Mouse (Mus musculus) brain, embryonic 18.5 days (tissue): ENCODE results near the gene Lin7a.
"Not testable (repeated sequence)": the region's sequence is repeated elsewhere in the genome, so short reads cannot be mapped to it uniquely, and the experiment has no call there.

Experiments used
- DNase-seq: peaks from one replicate; pipeline ENCODE4 v3.0.0-alpha.2; 2012; ENCODE audit warnings: low read depth, low spot score

The Lin7a gene

GRCm38 (mm10) chr10:107237076-107237475 lies 34.4 kb upstream of the Lin7a start:
- DNase-seq: no peak

GRCm38 (mm10) chr10:107237736-107238135 lies 33.8 kb upstream of the Lin7a start:
- DNase-seq: no peak

GRCm38 (mm10) chr10:107238151-107238860 lies 33.2 kb upstream of the Lin7a start:
- DNase-seq: no peak

DNA sequence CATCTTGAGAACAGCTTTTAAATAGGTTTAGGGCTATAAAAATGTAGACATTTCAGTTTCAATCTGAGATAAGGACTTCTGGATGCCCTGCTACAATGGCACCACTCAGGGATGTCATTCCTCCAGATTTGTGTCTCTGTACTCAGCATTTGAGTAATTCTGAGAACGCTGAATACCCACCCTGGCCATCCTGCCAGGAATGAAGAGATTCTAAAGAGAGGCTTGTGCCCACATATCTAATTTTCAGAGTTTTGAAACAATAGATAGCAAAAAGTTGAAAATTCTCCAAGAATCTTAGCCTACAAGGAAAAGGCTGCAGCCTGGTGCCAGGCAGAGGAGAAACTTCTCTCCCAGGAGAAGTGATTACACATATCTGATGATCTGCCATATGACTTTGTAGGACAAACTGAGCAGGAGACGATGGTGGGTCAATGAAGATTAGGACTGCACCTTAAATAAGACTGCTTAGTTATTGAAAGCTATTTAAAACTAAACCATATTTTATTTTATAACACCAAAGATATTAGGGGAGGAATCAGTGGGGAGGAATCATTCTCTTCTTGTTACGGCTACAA lies 32.5 kb upstream of the Lin7a start:
- no peak for DNase-seq

DNA sequence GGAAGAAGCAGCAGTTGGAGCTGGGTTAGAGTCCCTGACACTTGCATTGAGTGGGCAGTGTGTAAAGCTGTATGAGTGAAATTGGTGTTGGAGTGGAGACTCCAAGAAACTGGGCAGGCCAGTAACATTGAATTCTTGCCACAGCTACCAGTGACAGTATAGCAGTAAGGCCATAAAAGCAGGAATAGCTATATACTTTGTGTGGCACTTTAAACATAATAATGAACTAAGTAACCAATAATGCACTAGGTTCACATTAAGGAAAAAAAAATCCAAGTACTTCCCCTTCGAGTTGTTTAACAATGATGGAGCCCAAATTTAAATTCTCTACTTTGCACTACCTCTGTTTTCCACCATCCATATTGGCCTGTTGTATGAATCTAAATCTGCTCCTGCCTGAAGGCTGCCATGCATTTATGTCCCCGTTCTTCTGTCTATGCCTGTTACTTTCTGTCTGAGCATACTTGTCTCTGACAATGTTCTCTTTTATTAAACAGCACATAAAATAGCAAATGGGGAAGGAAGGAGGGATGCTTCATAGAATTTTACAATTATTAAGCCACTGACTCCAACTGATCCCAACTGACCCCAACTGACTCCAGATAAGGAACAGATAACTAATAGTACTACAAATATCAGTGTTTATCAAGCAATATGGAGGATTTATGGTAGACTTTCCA lies 31.7 kb upstream of the Lin7a start:
- DNase-seq: no peak

DNA sequence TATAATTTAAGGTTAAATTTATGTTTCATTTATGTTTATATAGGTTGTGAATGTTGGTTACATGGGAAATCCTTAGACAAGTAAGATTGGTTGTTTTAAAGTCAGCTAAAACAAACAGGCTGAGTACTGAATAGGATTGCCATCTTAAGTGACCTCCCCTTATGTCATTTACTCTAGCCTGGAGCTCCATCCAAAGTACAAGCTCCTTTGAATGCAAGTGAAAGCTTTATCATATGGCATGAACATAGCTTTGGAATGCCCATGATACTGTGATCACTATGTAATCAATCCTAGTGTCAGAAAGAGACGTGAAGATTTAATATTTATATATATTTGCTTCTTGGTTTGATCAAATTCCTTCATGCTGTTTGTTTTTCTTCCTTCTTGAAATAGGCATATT lies 31.0 kb upstream of the Lin7a start:
- no peak for DNase-seq

- no peak for DNase-seq
Observed at GRCm38 (mm10) chr10:107240986-107241385, 30.5 kb upstream of the Lin7a start.

DNA sequence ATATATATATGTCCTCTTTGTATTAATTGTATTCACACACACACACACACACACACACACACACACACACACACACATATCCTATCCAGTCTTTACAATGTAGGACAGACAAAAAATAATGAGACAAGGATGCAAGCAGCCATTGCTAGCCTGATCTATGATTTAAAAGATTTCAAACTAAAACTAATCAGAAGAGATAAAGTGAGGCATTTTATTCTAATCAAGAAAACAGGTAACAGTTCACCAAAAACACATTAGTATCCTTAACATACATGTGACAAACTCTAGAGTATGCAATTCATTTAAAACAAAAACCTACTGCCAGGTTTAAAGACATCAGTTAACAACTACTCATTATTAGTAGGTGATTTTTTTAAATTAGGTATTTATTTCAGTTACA lies 30.1 kb upstream of the Lin7a start:
- no peak for DNase-seq

GRCm38 (mm10) chr10:107241999-107242398 lies 29.5 kb upstream of the Lin7a start:
- not testable (repeated sequence) for DNase-seq

- DNase-seq: no peak
Observed at GRCm38 (mm10) chr10:107242696-107243400, 28.6 kb upstream of the Lin7a start.

DNA sequence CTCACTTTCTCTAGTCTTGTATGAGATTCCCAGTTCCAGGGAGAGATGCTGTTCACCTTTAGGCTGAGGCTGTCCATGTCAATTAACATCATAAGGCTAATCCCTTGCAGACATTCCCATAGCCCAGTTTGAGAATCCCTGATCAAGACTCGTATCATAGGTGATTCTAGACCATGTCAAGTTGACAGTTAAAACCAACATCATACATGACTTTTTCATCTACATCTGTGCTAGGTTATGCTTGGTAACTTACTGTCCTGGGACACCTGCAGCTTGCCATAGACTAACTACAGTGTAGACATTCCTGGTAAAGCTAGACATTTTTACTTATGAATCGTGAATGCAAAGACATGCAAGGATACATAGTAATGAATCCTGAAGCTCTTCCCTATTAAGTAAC lies 27.3 kb upstream of the Lin7a start:
- no peak for DNase-seq

GRCm38 (mm10) chr10:107244691-107245530 lies 26.6 kb upstream of the Lin7a start:
- DNase-seq: no peak

- DNase-seq: no peak
Observed at GRCm38 (mm10) chr10:107245531-107245840, 26.0 kb upstream of the Lin7a start.

DNA sequence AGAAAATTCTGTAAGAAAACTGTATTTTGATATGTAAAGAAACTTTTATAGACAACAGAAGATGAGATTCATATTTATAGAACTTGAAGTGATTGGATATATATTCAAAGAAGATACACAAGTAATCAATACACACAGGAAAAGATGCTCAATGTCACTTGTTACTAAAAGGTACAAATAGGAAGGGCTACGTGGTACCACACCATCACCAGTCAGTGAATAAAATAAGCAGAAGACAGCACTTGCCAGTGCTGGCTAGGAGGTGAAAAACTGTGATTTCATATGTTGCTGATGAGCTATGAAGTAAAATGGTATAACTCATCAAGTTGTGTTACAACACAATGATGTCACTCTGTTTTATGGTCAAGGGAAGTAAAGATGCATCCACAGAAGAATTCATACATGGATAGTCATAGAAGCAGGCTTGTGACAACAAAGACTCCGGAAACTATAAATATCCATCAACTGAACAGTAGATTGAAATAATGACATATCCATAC lies 25.5 kb upstream of the Lin7a start:
- no peak for DNase-seq

DNA sequence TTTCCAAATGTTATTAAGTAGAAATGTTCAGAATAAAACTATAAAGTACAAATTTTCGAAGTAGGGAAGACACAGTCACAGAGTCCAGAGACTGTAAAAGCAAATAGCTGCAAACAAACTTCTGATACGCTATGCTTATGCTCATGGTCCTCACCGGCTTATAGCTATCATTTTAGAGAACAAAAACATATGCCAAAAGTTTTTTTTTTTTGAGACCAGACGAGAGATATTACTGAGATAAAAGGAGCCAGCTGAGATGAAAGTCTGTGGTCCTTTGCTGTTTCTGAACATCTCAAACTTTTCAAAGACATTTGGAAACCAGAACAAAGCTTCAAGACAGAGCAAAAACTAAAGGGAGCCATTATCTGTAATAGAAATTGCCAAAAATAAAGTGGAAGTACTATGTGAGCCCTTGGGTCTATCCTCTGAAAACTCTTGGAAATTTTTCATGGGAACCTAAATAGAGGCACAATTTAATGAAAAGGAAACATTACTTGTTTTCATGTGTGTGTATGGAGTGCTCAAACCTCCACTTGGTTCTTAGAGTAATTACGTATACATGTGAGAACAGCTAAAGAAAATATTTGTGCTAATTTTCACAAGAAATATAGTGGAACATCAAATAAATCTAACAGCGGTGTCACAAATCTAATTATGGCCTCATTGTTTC lies 24.4 kb upstream of the Lin7a start:
- no peak for DNase-seq

GRCm38 (mm10) chr10:107248481-107248880 lies 23.0 kb upstream of the Lin7a start:
- no peak for DNase-seq

GRCm38 (mm10) chr10:107249056-107249455 lies 22.4 kb upstream of the Lin7a start:
- no peak for DNase-seq

DNA sequence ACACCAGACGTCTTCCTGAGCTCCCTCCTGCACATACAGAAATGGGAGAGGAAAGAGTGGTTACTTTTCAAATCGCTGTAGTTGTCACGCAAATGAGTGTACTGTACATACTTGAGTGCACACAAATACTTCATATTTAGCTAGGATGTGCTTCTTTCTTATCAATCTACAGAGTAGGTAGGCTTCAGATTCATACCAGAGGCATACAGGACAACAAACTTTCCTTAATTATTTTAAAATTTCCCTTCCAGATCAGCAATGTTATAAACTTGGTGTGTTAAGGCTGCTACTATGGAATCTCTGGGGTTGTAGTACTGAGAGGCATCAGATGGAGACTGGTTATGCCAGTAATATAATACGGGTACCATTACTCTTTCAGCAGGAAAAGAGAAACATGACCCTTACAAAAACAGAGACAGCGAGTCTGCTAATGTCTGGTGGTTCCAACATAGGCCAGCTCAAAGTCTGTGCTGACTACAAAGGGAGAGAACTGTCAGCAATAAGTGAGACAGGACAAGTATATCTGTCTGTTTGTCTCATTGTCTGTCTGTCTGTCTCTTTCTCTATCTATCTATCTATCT lies 21.8 kb upstream of the Lin7a start:
- no peak for DNase-seq

- no peak for DNase-seq
Observed at GRCm38 (mm10) chr10:107250346-107251210, 20.9 kb upstream of the Lin7a start.

- no peak for DNase-seq
Observed at GRCm38 (mm10) chr10:107251271-107251670, 20.2 kb upstream of the Lin7a start.
